Mouse (Mus musculus) liver, adult 2 months (tissue): ENCODE measurements around the gene Olfr1361. TPM values are rescaled to one million over a fixed set of nuclear protein-coding genes. Genes with fewer than 3 reads are reported as not detected.

ENCODE experiments used
- DNase-seq: peaks from one replicate; pipeline ENCODE4 v3.0.0-alpha.2; 2011; ENCODE audit warnings: low read depth, low spot score; ENCODE audit errors: extremely low read depth
- H3K27ac ChIP-seq: fragments of 200-500 bp; replicated peaks from 2 replicates; pipeline ENCODE4 v1.5.1; 2012; ENCODE audit warnings: low read depth, mild to moderate bottlenecking, control low read depth, inconsistent platforms, low read length; ENCODE audit not compliant: insufficient read depth
- H3K27me3 ChIP-seq: fragments of 200-500 bp; 2 replicates; pipeline ENCODE4 v1.6.1; 2012; ENCODE audit warnings: mild to moderate bottlenecking, moderate library complexity, low read length, inconsistent platforms; ENCODE audit not compliant: control insufficient read depth, insufficient read depth
- H3K36me3 ChIP-seq: fragments of 200-500 bp; 2 replicates; pipeline ENCODE4 v1.6.1; 2012; ENCODE audit warnings: low read length, inconsistent platforms; ENCODE audit not compliant: control insufficient read depth, insufficient read depth
- H3K4me1 ChIP-seq: fragments of 200-500 bp; 2 replicates; pipeline ENCODE4 v1.6.1; 2011; ENCODE audit warnings: low read length; ENCODE audit not compliant: control insufficient read depth, insufficient read depth
- H3K4me3 ChIP-seq: fragments of 200-500 bp; 2 replicates; pipeline ENCODE4 v1.5.1; 2011; ENCODE audit warnings: low read depth, mild to moderate bottlenecking, control low read depth, low read length, moderate library complexity; ENCODE audit not compliant: insufficient read depth
- H3K79me2 ChIP-seq: fragments of 200-500 bp; 2 replicates; pipeline ENCODE4 v1.6.1; 2012; ENCODE audit warnings: inconsistent platforms, mild to moderate bottlenecking, low read length, moderate library complexity; ENCODE audit not compliant: control insufficient read depth, insufficient read depth
- H3K9ac ChIP-seq: fragments of 200-500 bp; 2 replicates; pipeline ENCODE4 v1.6.1; 2012; ENCODE audit warnings: low read depth, mild to moderate bottlenecking, control low read depth, inconsistent platforms, low read length
- CTCF ChIP-seq: fragments of 200-500 bp; IDR thresholded peaks from 2 replicates; pipeline ENCODE4 v1.5.1; 2011; ENCODE audit warnings: low read depth, low read length, control low read depth
- POLR2A ChIP-seq: fragments of 200-500 bp; IDR thresholded peaks from 2 replicates; pipeline ENCODE4 v1.6.1; 2011; ENCODE audit warnings: low read length, control low read depth; ENCODE audit not compliant: insufficient read depth; ENCODE audit errors: extremely low read depth
- WGBS: fragments of 180-500 bp; shearing (Covaris S2); methylation state at CpG from one replicate; pipeline ENCODE4 v1.1.7; 2018; 5-methylcytosine and 5-hydroxymethylcytosine counted together
- polyA plus RNA-seq: library from polyadenylated mRNA; depleted of rRNA; stranded (reverse); fragments of >200 nt; gene quantifications from 2 replicates; pipeline ENCODE4 v1.2.3, GENCODE M21; 2012; rRNA removed
- total RNA-seq: library from RNA; depleted of rRNA; stranded (reverse); fragments of >200 nt; gene quantifications from 2 replicates; pipeline ENCODE4 v1.2.3, GENCODE M21; 2014; rRNA removed

The Olfr1361 gene
- total RNA-seq (not detected in 2 replicates), polyA plus RNA-seq (not detected in 2 replicates)

DNA sequence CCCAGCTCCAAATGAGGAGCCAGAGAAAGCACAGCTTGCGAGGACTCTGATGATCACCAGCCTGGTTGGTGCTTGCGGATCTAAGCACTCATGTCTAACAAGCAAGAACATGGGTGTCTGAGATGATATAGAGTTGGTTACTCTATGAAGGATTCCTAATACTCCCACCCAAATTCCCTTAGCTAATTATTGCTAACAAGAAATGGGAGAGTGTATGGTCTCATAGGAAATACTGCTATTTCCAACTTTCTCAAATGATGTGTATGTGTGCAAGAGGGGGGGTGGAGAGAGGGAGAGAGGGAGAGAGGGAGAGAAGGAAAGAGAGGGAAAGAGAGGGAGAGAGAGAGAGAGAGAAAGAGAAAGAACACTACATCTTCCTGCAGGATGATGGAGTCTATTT, at the start of gene Olfr1361:
Gene Olfr1361 (minus strand): TSS at position 101 of the 400 bp plus-strand sequence.
- H3K9ac ChIP-seq, result no peak within 1 kb of the TSS
- no peaks in the 10 kb centered on the region for H3K27me3 ChIP-seq
- 77% methylated on average over 2 of the region's 2 CpGs for WGBS
- no peaks in the 10 kb centered on the region for H3K4me1 ChIP-seq
- no peak within 1 kb of the TSS for H3K4me3 ChIP-seq
- H3K36me3 ChIP-seq, result no peaks in the 10 kb centered on the region
- no peaks in the 10 kb centered on the region for H3K79me2 ChIP-seq
- DNase-seq, result no peak
- TF ChIP-seq POLR2A, result no peak
- no peak for TF ChIP-seq CTCF
- no peak within 1 kb of the TSS for H3K27ac ChIP-seq

DNA sequence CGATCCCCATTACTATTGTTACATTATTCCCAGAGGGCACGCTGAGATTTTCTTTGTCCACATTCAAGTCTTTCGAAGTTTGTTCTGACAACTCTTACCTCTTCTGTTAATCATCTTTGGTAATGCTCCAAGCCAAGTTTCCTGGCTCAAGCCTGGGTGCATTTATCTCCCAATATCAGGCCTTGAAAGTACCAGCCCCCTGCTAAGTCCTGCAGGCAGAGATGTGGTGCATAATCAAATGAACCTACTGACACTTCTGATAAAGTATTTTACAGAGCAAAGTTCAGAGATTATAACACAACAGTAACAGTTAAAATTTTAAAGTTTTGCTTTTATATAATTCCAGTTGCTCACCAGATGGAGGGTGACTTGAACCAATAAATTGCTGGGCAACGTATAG, 48.5 kb upstream of the Olfr1361 start:
- H3K4me3 ChIP-seq, result no peak overlapping the region
- H3K79me2 ChIP-seq, result no peaks in the 10 kb centered on the region
- H3K27ac ChIP-seq, result no peak overlapping the region
- no peaks in the 10 kb centered on the region for H3K36me3 ChIP-seq
- no peak for TF ChIP-seq POLR2A
- no peak for TF ChIP-seq CTCF
- 41% methylated on average over 4 of the region's 4 CpGs for WGBS
- DNase-seq, result no peak
- H3K27me3 ChIP-seq, result no peaks in the 10 kb centered on the region
- H3K4me1 ChIP-seq, result peaks cover 5% of the 10 kb centered on the region; the same call in 1 of the 2 replicates
- no peak overlapping the region for H3K9ac ChIP-seq

- peak; percentile 70 for DNase-seq
- TF ChIP-seq CTCF (0 out of 2 replicates have a peak, but pooled peaks have one; percentile 6), POLR2A (no peak)
Measured at GRCm38 (mm10) chr13:21710821-21711525, 47.8 kb upstream of the Olfr1361 start.

DNA sequence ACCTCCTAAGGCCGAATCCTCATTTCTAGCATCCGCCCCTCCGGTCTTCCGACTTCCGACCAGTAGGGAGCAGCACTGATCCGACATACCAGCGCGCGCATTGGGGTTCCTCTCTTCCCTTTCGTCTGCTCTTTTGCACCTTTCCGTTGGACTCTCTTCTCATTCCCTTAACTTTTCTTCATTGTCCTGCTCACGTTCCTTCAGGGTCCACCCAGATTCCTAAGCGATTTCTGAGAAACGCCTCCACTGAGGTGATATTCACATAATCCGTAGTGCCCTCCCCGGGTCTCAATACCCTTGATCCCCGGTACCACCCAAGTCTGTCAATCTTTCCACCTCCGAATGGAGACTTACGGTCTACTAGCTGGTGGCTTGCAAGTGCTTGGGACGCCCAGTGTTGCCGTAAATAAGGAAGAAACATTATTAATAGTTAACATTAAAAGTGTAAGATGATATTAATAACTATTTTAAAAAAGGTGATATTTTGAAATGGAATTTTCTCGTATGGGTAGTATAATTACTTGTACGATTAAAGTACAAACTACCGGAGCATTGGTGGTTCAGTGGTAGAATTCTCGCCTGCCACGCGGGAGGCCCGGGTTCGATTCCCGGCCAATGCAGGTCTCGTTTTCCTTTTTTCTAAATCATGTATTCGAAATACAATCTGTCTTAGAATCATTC, 47.0 kb upstream of the Olfr1361 start:
- no peaks in the 10 kb centered on the region for H3K36me3 ChIP-seq
- H3K4me3 ChIP-seq, result peak overlapping the region; percentile 66
- under 1% methylated on average over 32 of the region's 32 CpGs for WGBS
- DNase-seq, result peak; percentile 72
- peak overlapping the region; percentile 66 for H3K9ac ChIP-seq
- H3K27ac ChIP-seq, result peak overlapping the region; percentile 58
- no peaks in the 10 kb centered on the region for H3K79me2 ChIP-seq
- H3K27me3 ChIP-seq, result no peaks in the 10 kb centered on the region; the same call in 1 of the 2 replicates
- peaks cover under 1% of the 10 kb centered on the region; the same call in 1 of the 2 replicates for H3K4me1 ChIP-seq
- TF ChIP-seq CTCF (peak; percentile 87), POLR2A (no peak)

More at GRCm38 (mm10) chr13:21710821-21711525, 47.8 kb upstream of the Olfr1361 start:
- H3K27ac ChIP-seq, result peak overlapping the region; percentile 22
- H3K9ac ChIP-seq, result peak overlapping the region; percentile 73
- H3K27me3 ChIP-seq, result no peaks in the 10 kb centered on the region
- peaks cover 5% of the 10 kb centered on the region; the same call in 1 of the 2 replicates for H3K4me1 ChIP-seq
- H3K79me2 ChIP-seq, result no peaks in the 10 kb centered on the region
- WGBS, result 4% methylated on average over 22 of the region's 22 CpGs
- peak overlapping the region; percentile 56 for H3K4me3 ChIP-seq
- H3K36me3 ChIP-seq, result no peaks in the 10 kb centered on the region

DNA sequence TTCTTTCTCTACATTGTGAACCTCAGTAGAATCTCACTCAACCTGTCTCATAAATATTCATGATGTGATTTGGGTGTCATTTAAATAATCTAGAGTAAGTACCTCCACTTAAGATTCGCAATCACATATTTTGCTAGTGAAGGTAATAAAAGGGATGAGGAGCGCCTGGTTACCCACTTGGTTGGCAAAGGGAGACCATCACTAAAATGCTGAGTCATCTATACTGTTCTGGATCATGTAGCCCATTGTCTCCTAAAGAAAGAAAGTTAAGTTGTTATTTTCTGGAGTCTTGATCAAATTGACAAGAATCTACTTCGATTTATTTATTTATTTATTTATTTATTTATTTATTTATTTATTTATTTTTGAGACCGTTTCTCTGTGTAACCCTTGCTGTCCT, 43.5 kb upstream of the Olfr1361 start:
- no peaks in the 10 kb centered on the region; the same call in 1 of the 2 replicates for H3K27me3 ChIP-seq
- no peak for TF ChIP-seq CTCF
- TF ChIP-seq POLR2A, result no peak
- 67% methylated on average over 4 of the region's 4 CpGs for WGBS
- H3K27ac ChIP-seq, result no peak overlapping the region
- no peak overlapping the region for H3K9ac ChIP-seq
- no peaks in the 10 kb centered on the region for H3K79me2 ChIP-seq
- DNase-seq, result no peak
- H3K4me3 ChIP-seq, result no peak overlapping the region
- no peaks in the 10 kb centered on the region for H3K4me1 ChIP-seq
- no peaks in the 10 kb centered on the region for H3K36me3 ChIP-seq
